Mouse (Mus musculus) lung, adult 2 months (tissue): Measurements from ENCODE around the gene Olfr95.

ENCODE experiments used
- CTCF ChIP-seq: fragments of 200-500 bp; IDR thresholded peaks from 2 replicates; pipeline ENCODE4 v1.5.1; 2011; ENCODE audit warnings: mild to moderate bottlenecking, low read length, control low read depth; ENCODE audit not compliant: insufficient read depth
- POLR2A ChIP-seq: fragments of 200-500 bp; IDR thresholded peaks from 2 replicates; pipeline ENCODE4 v1.6.1; 2011; ENCODE audit warnings: low read depth, mild to moderate bottlenecking, control low read depth, low read length, borderline replicate concordance; ENCODE audit errors: extremely low read depth

GRCm38 (mm10) chr17:37185474-37185873, 27.4 kb downstream of the Olfr95 start:
- TF ChIP-seq CTCF, result no peak
- TF ChIP-seq POLR2A, result no peak
